In the genomic region with DNA sequence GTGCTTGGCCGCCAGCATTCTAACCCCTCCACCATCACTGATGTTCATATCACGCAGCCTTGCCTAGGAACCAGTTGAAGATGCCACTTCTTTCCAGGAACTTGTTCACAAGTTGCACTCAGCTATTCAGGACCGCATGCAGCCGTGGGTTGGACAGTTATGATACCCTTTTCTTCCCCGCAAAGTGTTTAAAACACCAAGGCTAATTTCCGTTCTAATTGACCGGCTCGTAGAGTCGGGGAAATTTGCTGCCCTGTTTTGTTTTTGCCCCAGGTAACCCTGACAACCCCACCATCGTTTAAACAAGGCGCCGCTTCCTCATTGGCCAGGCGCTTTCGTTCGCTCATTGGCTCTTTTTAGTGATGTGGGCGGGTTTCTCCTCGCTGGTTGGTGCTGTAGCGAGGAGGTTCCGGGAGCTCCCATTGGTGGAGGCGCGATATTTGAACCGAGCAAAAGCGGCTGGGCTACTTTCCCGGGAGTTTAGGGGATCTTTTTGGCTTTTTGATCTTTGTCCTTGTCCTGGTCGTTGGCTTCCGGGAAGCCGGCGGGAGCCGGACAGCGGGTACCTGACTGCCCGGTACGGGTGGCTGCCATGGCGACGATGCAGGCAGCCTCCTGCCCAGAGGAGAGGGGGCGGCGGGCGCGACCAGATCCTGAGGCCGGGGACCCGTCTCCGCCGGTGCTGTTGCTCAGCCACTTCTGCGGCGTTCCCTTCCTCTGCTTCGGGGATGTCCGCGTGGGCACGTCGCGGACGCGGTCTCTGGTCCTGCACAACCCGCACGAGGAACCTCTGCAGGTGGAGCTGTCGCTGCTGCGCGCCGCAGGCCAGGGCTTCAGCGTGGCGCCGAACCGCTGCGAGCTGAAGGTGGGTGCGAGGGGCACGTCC, we compare ENCODE assay signal across 8 mouse cellular contexts. TPM values are rescaled to one million over a fixed set of nuclear protein-coding genes. Genes with fewer than 3 reads are reported as not detected.
DNase-seq lines count a peak whose midpoint lies in the region; ATAC-seq lines count a peak whose summit lies in the region.

Aspm (plus strand) TSS at position 433 of the 886 bp plus-strand sequence.

- H3K4me2 ChIP-seq in forebrain, embryonic 14.5 days (ENCODE audit: low read length), result peak within 1 kb of the TSS; percentile 94
- H3K4me2 ChIP-seq in neural tube, embryonic 15.5 days, result peak within 1 kb of the TSS; percentile 100

- DNase-seq in ES-CJ7 (ENCODE audit: low read depth, low spot score), result peak; percentile 97
- peak; percentile 80 for DNase-seq in cerebellum, adult 11 months
- DNase-seq in forebrain, embryonic 14.5 days (ENCODE audit: low spot score), result peak; percentile 97
- peak; percentile 85 to 89 for DNase-seq in heart, postnatal 14 days
- peak; percentile 89 for DNase-seq in layer of hippocampus, adult 11-12 months (ENCODE audit: low spot score)
- DNase-seq in lung, adult 18-20 months, result peak; percentile 92 to 94
- DNase-seq in testis, postnatal 14 days (ENCODE audit: low spot score), result peak; percentile 94

- peak within 1 kb of the TSS; percentile 76 for H3K4me3 ChIP-seq in forebrain, embryonic 14.5 days (ENCODE audit: low read depth, low read length)
- peak within 1 kb of the TSS; percentile 63 for H3K4me3 ChIP-seq in neural tube, embryonic 15.5 days (replicated peaks)

- H3K36me3 ChIP-seq in forebrain, embryonic 14.5 days (ENCODE audit: control insufficient read depth, insufficient read depth, low read length), result peaks cover 15% of the 10 kb centered on the region
- no peaks in the 10 kb centered on the region; the same call in 1 of the 2 replicates for H3K36me3 ChIP-seq in neural tube, embryonic 15.5 days

- intact Hi-C loops in heart, postnatal 14 days (cut with DNase I), result loop anchor here (5.0 kb wide), 1 partner anchor 32 kb away; the partner anchor contains the start of gene Zbtb41

- peaks cover 14% of the 10 kb centered on the region; the same call in 1 of the 2 replicates for H3K4me1 ChIP-seq in forebrain, embryonic 14.5 days (ENCODE audit: control insufficient read depth, insufficient read depth, low read length)
- peaks cover 13% of the 10 kb centered on the region for H3K4me1 ChIP-seq in neural tube, embryonic 15.5 days

- no peaks in the 10 kb centered on the region for H3K27me3 ChIP-seq in forebrain, embryonic 14.5 days (replicated peaks; ENCODE audit: control insufficient read depth, insufficient read depth, low read length)
- no peaks in the 10 kb centered on the region for H3K27me3 ChIP-seq in neural tube, embryonic 15.5 days (replicated peaks)

- under 1% methylated on average over 56 of the region's 65 CpGs for WGBS in forebrain, embryonic 14.5 days
- 0% methylated on average over 64 of the region's 65 CpGs for WGBS in neural tube, embryonic 15.5 days

- H3K9me3 ChIP-seq in forebrain, embryonic 14.5 days (replicated peaks; ENCODE audit: control insufficient read depth, low read length), result no peaks in the 10 kb centered on the region
- H3K9me3 ChIP-seq in neural tube, embryonic 15.5 days (replicated peaks), result no peaks in the 10 kb centered on the region

- ATAC-seq in forebrain, embryonic 14.5 days, result peak; percentile 99
- peak; percentile 99 for ATAC-seq in neural tube, embryonic 15.5 days (ENCODE audit: low FRiP score)

- peak within 1 kb of the TSS; percentile 69 for H3K9ac ChIP-seq in forebrain, embryonic 14.5 days (ENCODE audit: low read length)
- H3K9ac ChIP-seq in neural tube, embryonic 15.5 days (replicated peaks), result peak within 1 kb of the TSS; percentile 32; the same call in 1 of the 2 replicates

- H3K27ac ChIP-seq in forebrain, embryonic 14.5 days (ENCODE audit: low read depth, low read length), result 0 out of 2 replicates have a peak within 1 kb of the TSS, but pooled peaks have one; percentile 9
- no peak within 1 kb of the TSS; the same call in 1 of the 2 replicates for H3K27ac ChIP-seq in neural tube, embryonic 15.5 days (replicated peaks)

RNA-seq across cellular contexts. Expression of gene Aspm, which starts in this region (rescaled TPM):
- 12.8 and 14.4 TPM in 2 replicates for polyA plus RNA-seq in forebrain, embryonic 14.5 days (2014; fragmentation: Nextera tagmentation; extraction: Ambion mirVana)
- 1 to 10 TPM; 3.0 to 5.3 TPM for total RNA-seq in heart, postnatal 14 days (2021)
- 1.5 and 4.3 TPM in 2 replicates for polyA plus RNA-seq in neural tube, embryonic 15.5 days (2015; fragmentation: Nextera tagmentation; extraction: Ambion mirVana)
